Mouse (Mus musculus) hindbrain, embryonic 11.5 days (tissue): Measurements from ENCODE around the gene Adra1b. TPM values are rescaled to one million over a fixed set of nuclear protein-coding genes. Genes with fewer than 3 reads are reported as not detected.

ENCODE experiments used
- ATAC-seq: fragments of 200-750 bp; cut with Nextera tagmentation; 2 replicates; pipeline ENCODE4 v1.8.0; 2017; ENCODE audit warnings: mild to moderate bottlenecking, moderate TSS enrichment, moderate library complexity; ENCODE audit not compliant: low FRiP score
- DNase-seq: peaks from one replicate; pipeline ENCODE4 v3.0.0-alpha.2; 2015; ENCODE audit warnings: low spot score
- H3K27ac ChIP-seq: fragments of 300-500 bp; sonication (generic); 2 replicates; pipeline ENCODE4 v1.5.1; 2014; ENCODE audit warnings: mild to moderate bottlenecking, low read depth, low read length
- H3K27me3 ChIP-seq: fragments of 300-500 bp; sonication (generic); 2 replicates; pipeline ENCODE4 v1.6.1; 2014; ENCODE audit warnings: mild to moderate bottlenecking, low read length, moderate library complexity, mixed read lengths; ENCODE audit not compliant: control insufficient read depth, insufficient read depth
- H3K36me3 ChIP-seq: fragments of 300-500 bp; sonication (generic); 2 replicates; pipeline ENCODE4 v1.6.1; 2014; ENCODE audit warnings: mild to moderate bottlenecking, low read length, moderate library complexity, mixed read lengths; ENCODE audit not compliant: control insufficient read depth, insufficient read depth
- H3K4me1 ChIP-seq: fragments of 300-500 bp; sonication (generic); replicated peaks from 2 replicates; pipeline ENCODE4 v1.6.1; 2014; ENCODE audit warnings: low read length, mixed read lengths; ENCODE audit not compliant: control insufficient read depth, insufficient read depth
- H3K4me2 ChIP-seq: fragments of 300-500 bp; sonication (generic); replicated peaks from 2 replicates; pipeline ENCODE4 v1.6.1; 2014; ENCODE audit warnings: mild to moderate bottlenecking, low read depth, low read length
- H3K4me3 ChIP-seq: fragments of 300-500 bp; sonication (generic); 2 replicates; pipeline ENCODE4 v1.5.1; 2014; ENCODE audit warnings: low read depth, low read length
- H3K9ac ChIP-seq: fragments of 300-500 bp; sonication (generic); 2 replicates; pipeline ENCODE4 v1.6.1; 2014; ENCODE audit warnings: low read depth, low read length
- H3K9me3 ChIP-seq: fragments of 300-500 bp; sonication (generic); 2 replicates; pipeline ENCODE4 v1.6.1; 2016; ENCODE audit warnings: low read length; ENCODE audit not compliant: control insufficient read depth
- WGBS: fragments of 180-500 bp; shearing (Covaris S2); extraction: QIAGEN DNeasy Blood & Tissue Kit; methylation state at CpG from one replicate; pipeline ENCODE4 v1.1.7; 2014; 5-methylcytosine and 5-hydroxymethylcytosine counted together
- polyA plus RNA-seq: library from polyadenylated mRNA; unstranded; fragments of >200 nt; fragmentation: Nextera tagmentation; extraction: Ambion mirVana; gene quantifications from 2 replicates; pipeline ENCODE4 v1.2.1, GENCODE M21; 2014

The Adra1b gene
- polyA plus RNA-seq, 1 experiment from 2014 or later, result 0.49 TPM

- Histone ChIP-seq H3K9me3 (no peaks in the 10 kb centered on the region), H3K4me1 (0 out of 2 replicates have a peak, but pooled peaks cover 4% of the 10 kb centered on the region), H3K4me3 (peak overlapping the region; percentile 34), H3K27ac (no peak overlapping the region), H3K9ac (peak overlapping the region; percentile 45), H3K36me3 (no peaks in the 10 kb centered on the region), H3K27me3 (peaks cover 8% of the 10 kb centered on the region), H3K4me2 (peak overlapping the region; percentile 77)
- DNase-seq (peak; percentile 65), ATAC-seq (peak; percentile 76)
- 13% methylated on average over 62 of the region's 63 CpGs for WGBS
These were observed 125.3 kb downstream of the Adra1b start for GRCm38 (mm10) chr11:43775469-43776323.

GRCm38 (mm10) chr11:43773725-43774124 is 127.3 kb downstream of the Adra1b start:
- Histone ChIP-seq H3K27ac (no peak overlapping the region), H3K9ac (no peak overlapping the region), H3K4me3 (no peak overlapping the region), H3K4me1 (0 out of 2 replicates have a peak, but pooled peaks cover 4% of the 10 kb centered on the region), H3K27me3 (peaks cover 8% of the 10 kb centered on the region), H3K4me2 (no peak overlapping the region), H3K9me3 (no peaks in the 10 kb centered on the region), H3K36me3 (no peaks in the 10 kb centered on the region)
- DNase-seq, result no peak
- WGBS, result 51% methylated on average over 5 of the region's 5 CpGs
- no peak for ATAC-seq

DNA sequence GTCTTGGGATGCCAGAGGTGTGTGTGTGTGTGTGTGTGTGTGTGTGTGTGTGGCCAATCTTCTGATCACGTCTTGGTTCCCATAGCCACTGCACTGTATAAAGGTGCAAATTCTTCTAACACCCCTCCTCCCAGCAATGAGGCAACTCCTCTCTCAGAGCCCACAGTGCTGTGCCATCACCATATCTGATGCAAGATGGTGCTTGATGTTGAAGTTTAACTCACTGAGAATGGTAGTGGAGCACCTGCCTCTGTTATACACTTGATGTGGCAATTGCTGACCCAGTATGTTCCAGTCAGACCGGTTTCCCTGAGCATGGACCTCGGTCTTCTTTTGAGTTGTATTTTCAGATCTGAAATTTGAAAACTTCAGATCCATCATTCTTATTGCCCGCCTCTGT is 130.9 kb downstream of the Adra1b start:
- H3K36me3 ChIP-seq, result no peaks in the 10 kb centered on the region
- ATAC-seq (no peak), DNase-seq (no peak)
- no peaks in the 10 kb centered on the region for H3K4me1 ChIP-seq
- peaks cover 2% of the 10 kb centered on the region; the same call in 1 of the 2 replicates for H3K27me3 ChIP-seq
- H3K4me3 ChIP-seq, result no peak overlapping the region
- no peak overlapping the region for H3K27ac ChIP-seq
- no peak overlapping the region for H3K4me2 ChIP-seq
- no peaks in the 10 kb centered on the region for H3K9me3 ChIP-seq
- no peak overlapping the region for H3K9ac ChIP-seq
- 81% methylated on average over 4 of the region's 4 CpGs for WGBS

GRCm38 (mm10) chr11:43767749-43768148 is 133.3 kb downstream of the Adra1b start:
- ATAC-seq, result no peak
- no peak overlapping the region for H3K9ac ChIP-seq

DNA sequence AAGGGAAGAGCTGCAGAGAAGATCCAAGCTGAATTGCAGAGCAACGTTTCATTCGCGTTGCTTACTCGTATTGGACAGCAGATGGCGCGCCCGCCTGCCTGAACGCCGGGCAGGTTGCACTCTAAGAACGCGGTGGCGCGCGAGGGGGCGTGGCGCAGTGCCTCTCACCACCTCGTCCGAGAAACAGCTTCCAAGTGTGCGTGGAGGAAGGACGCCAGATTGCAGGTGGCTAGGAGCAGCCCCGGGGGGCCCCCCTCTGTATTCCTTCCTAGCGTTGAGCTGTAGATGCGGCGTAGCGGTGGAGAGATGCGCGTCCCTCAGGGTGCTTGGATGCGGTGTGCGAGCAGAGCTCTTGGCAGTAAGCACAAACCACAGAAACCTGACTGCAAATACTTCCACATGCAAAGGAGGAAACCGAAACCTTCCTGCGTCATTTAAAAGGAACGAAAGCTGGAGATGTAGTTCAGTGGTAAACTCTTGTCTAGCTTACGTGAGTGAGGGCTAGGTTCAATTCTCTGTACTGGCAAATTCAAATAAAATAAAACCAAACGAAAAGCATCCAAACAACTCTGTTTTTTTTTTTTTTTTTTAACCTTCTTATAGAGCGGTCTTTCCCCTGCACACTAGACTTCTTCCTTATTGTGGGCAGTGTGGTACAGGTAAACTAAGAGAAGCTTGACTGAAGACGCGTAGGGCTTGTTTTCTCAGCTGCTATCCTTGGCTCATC is 133.9 kb downstream of the Adra1b start:
- H3K9me3 ChIP-seq, result no peaks in the 10 kb centered on the region
- ATAC-seq, result peak; percentile 76; the same call in 1 of the 2 replicates
- WGBS, result 6% methylated on average over 37 of the region's 37 CpGs

More at GRCm38 (mm10) chr11:43767749-43768148, 133.3 kb downstream of the Adra1b start:
- H3K9me3 ChIP-seq, result no peaks in the 10 kb centered on the region
- no peak overlapping the region for H3K4me3 ChIP-seq
- H3K27me3 ChIP-seq, result no peaks in the 10 kb centered on the region
- no peak overlapping the region for H3K4me2 ChIP-seq
- 70% methylated on average over 11 of the region's 11 CpGs for WGBS
- no peak for DNase-seq
- no peak overlapping the region for H3K27ac ChIP-seq
- no peaks in the 10 kb centered on the region for H3K36me3 ChIP-seq
- H3K4me1 ChIP-seq, result no peaks in the 10 kb centered on the region

GRCm38 (mm10) chr11:43758436-43758835 is 142.6 kb downstream of the Adra1b start:
- no peaks in the 10 kb centered on the region for H3K27me3 ChIP-seq
- no peak overlapping the region for H3K4me3 ChIP-seq
- H3K27ac ChIP-seq, result no peak overlapping the region
- H3K4me1 ChIP-seq, result no peaks in the 10 kb centered on the region
- H3K9ac ChIP-seq, result no peak overlapping the region
- DNase-seq, result no peak
- H3K4me2 ChIP-seq, result no peak overlapping the region
- H3K36me3 ChIP-seq, result no peaks in the 10 kb centered on the region
- WGBS, result 69% methylated on average over 2 of the region's 2 CpGs
- ATAC-seq, result no peak
- no peaks in the 10 kb centered on the region for H3K9me3 ChIP-seq

More for the DNA sequence above, 133.9 kb downstream of the Adra1b start:
- peak overlapping the region; percentile 62 for H3K4me2 ChIP-seq
- H3K27me3 ChIP-seq, result no peaks in the 10 kb centered on the region
- H3K4me3 ChIP-seq, result peak overlapping the region; percentile 33
- no peak overlapping the region for H3K27ac ChIP-seq
- H3K9ac ChIP-seq, result no peak overlapping the region
- no peaks in the 10 kb centered on the region for H3K4me1 ChIP-seq
- peak; percentile 90 for DNase-seq
- H3K36me3 ChIP-seq, result no peaks in the 10 kb centered on the region

GRCm38 (mm10) chr11:43755411-43755810 is 145.6 kb downstream of the Adra1b start:
- no peaks in the 10 kb centered on the region for H3K9me3 ChIP-seq
- H3K9ac ChIP-seq, result no peak overlapping the region
- H3K4me1 ChIP-seq, result no peaks in the 10 kb centered on the region
- no peak overlapping the region for H3K27ac ChIP-seq
- ATAC-seq (no peak), DNase-seq (no peak)
- WGBS, result 74% methylated on average over 5 of the region's 5 CpGs
- H3K27me3 ChIP-seq, result no peaks in the 10 kb centered on the region
- no peak overlapping the region for H3K4me2 ChIP-seq
- no peak overlapping the region for H3K4me3 ChIP-seq
- H3K36me3 ChIP-seq, result no peaks in the 10 kb centered on the region

GRCm38 (mm10) chr11:43754568-43754967 is 146.4 kb downstream of the Adra1b start:
- DNase-seq (no peak), ATAC-seq (no peak)
- WGBS, result 89% methylated on average over 1 of the region's 1 CpGs

More at GRCm38 (mm10) chr11:43754568-43754967, 146.4 kb downstream of the Adra1b start:
- Histone ChIP-seq H3K27ac (no peak overlapping the region), H3K4me2 (no peak overlapping the region), H3K9me3 (no peaks in the 10 kb centered on the region), H3K4me3 (no peak overlapping the region), H3K4me1 (no peaks in the 10 kb centered on the region), H3K9ac (no peak overlapping the region), H3K27me3 (no peaks in the 10 kb centered on the region), H3K36me3 (no peaks in the 10 kb centered on the region)
